9 mouse cellular contexts compared by ENCODE assay signal in the genomic region with DNA sequence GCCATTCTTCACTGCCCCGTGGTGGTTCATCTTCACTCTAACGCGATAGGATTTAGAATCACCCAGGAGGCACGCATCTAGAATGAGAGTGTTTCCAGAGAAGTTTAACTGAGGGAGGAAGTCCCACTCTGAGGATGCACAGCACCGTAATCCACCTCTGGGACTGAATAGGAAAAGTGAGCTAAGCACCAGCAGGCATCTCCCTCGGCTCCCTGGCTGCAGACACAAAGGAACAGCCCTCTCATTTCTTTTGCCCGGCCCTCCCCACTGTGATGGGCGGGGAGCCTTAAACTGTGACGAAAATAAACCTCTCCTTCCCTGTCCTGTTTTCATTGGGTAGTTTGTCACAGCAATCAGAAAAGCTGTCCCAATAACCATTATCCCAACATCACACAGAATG.
DNase-seq lines count a peak whose midpoint lies in the region; ATAC-seq and TF ChIP-seq lines count a peak whose summit lies in the region.
"Had no signal": no experiment of that assay in that cellular context is flagged by ENCODE, and none has a peak within 500 bp of the region (broad histone marks: within the 10 kb centered on the region; RNA-seq: fewer than 3 reads in every experiment).

No protein-coding gene starts in this region.

- no peak for DNase-seq in lung, embryonic 14.5 days
- DNase-seq in lung, postnatal 14 days = no peak
- DNase-seq in forebrain, postnatal 0 days = no peak
- DNase-seq in limb, embryonic 14.5 days (ENCODE audit: low spot score) = no peak
- no peak for DNase-seq in layer of hippocampus, postnatal 36 days
- DNase-seq in thymus, adult 18-20 months = no peak
- DNase-seq: kidney, postnatal 10 days; thymus, postnatal 4 days had no signal

- TF ChIP-seq POLR2A in limb, embryonic 14.5 days (IDR thresholded peaks at IDR 0.05; ENCODE audit: borderline replicate concordance, extremely low read depth, insufficient read depth, insufficient read length) = no peak

- no peaks in the 10 kb centered on the region for H3K36me3 ChIP-seq in lung, embryonic 14.5 days (ENCODE audit: insufficient read depth)
- H3K36me3 ChIP-seq in forebrain, postnatal 0 days (ENCODE audit: insufficient read depth) = no peaks in the 10 kb centered on the region
- no peaks in the 10 kb centered on the region for H3K36me3 ChIP-seq in limb, embryonic 14.5 days (ENCODE audit: control insufficient read depth, insufficient read depth, low read length)
- no peaks in the 10 kb centered on the region for H3K36me3 ChIP-seq in stomach, embryonic 14.5 days (ENCODE audit: control insufficient read depth, insufficient read depth, low read length)

- H3K27ac ChIP-seq in lung, embryonic 14.5 days (ENCODE audit: low read depth) = no peak overlapping the region
- H3K27ac ChIP-seq in forebrain, postnatal 0 days (ENCODE audit: low read depth, low read length) = no peak overlapping the region
- no peak overlapping the region for H3K27ac ChIP-seq in limb, embryonic 14.5 days (replicated peaks; ENCODE audit: low read depth, low read length)
- no peak overlapping the region for H3K27ac ChIP-seq in stomach, embryonic 14.5 days (ENCODE audit: low read length)

- peak; percentile 29; the same call in 1 of the 2 replicates for ATAC-seq in lung, embryonic 14.5 days (ENCODE audit: insufficient read depth)
- no peak; the same call in 1 of the 2 replicates for ATAC-seq in forebrain, postnatal 0 days
- no peak for ATAC-seq in limb, embryonic 14.5 days (ENCODE audit: low FRiP score, low read depth)
- no peak for ATAC-seq in stomach, embryonic 14.5 days (ENCODE audit: insufficient number of reproducible peaks, insufficient read depth, low FRiP score, low read depth)

- H3K4me1 ChIP-seq in lung, embryonic 14.5 days (ENCODE audit: insufficient read depth) = peaks cover 6% of the 10 kb centered on the region; the same call in 1 of the 2 replicates
- H3K4me1 ChIP-seq in forebrain, postnatal 0 days (ENCODE audit: insufficient read depth) = peaks cover 10% of the 10 kb centered on the region; the same call in 1 of the 2 replicates
- H3K4me1 ChIP-seq in limb, embryonic 14.5 days (ENCODE audit: control insufficient read depth, insufficient read depth, low read length) = peaks cover 5% of the 10 kb centered on the region; the same call in 1 of the 2 replicates
- peaks cover 10% of the 10 kb centered on the region; the same call in 1 of the 2 replicates for H3K4me1 ChIP-seq in stomach, embryonic 14.5 days (ENCODE audit: control insufficient read depth, insufficient read depth, low read length)

- TF ChIP-seq CTCF in lung, embryonic 14.5 days (IDR thresholded peaks at IDR 0.05; ENCODE audit: low read depth) = no peak
- no peak for TF ChIP-seq CTCF in forebrain, postnatal 0 days (IDR thresholded peaks at IDR 0.05; ENCODE audit: low read depth)

- WGBS in lung, embryonic 14.5 days = 2% methylated on average over 9 of the region's 9 CpGs
- under 1% methylated on average over 9 of the region's 9 CpGs for WGBS in forebrain, postnatal 0 days
- WGBS in limb, embryonic 14.5 days = 6% methylated on average over 9 of the region's 9 CpGs
- WGBS in stomach, embryonic 14.5 days = 6% methylated on average over 9 of the region's 9 CpGs

- no peaks in the 10 kb centered on the region for H3K27me3 ChIP-seq in lung, embryonic 14.5 days (ENCODE audit: insufficient read depth, low read length)
- no peaks in the 10 kb centered on the region for H3K27me3 ChIP-seq in forebrain, postnatal 0 days (ENCODE audit: insufficient read depth, low read length)
- H3K27me3 ChIP-seq in limb, embryonic 14.5 days (ENCODE audit: control insufficient read depth, insufficient read depth, low read length) = no peaks in the 10 kb centered on the region
- no peaks in the 10 kb centered on the region for H3K27me3 ChIP-seq in stomach, embryonic 14.5 days (ENCODE audit: control insufficient read depth, insufficient read depth, low read length)

- peak overlapping the region; percentile 40 for H3K4me2 ChIP-seq in lung, embryonic 14.5 days
- H3K4me2 ChIP-seq in forebrain, postnatal 0 days (ENCODE audit: low read depth) = peak overlapping the region; percentile 45
- peak overlapping the region; percentile 38 for H3K4me2 ChIP-seq in limb, embryonic 14.5 days (replicated peaks; ENCODE audit: low read depth, low read length, severe bottlenecking)
- peak overlapping the region; percentile 36 for H3K4me2 ChIP-seq in stomach, embryonic 14.5 days (replicated peaks; ENCODE audit: low read depth, low read length)

- no peak overlapping the region for H3K4me3 ChIP-seq in lung, embryonic 14.5 days (ENCODE audit: low read depth, low read length)
- H3K4me3 ChIP-seq in forebrain, postnatal 0 days (ENCODE audit: low read depth, low read length) = peak overlapping the region; percentile 11
- peak overlapping the region; percentile 6 for H3K4me3 ChIP-seq in limb, embryonic 14.5 days (replicated peaks; ENCODE audit: low read length)
- peak overlapping the region; percentile 11; the same call in 1 of the 2 replicates for H3K4me3 ChIP-seq in stomach, embryonic 14.5 days (ENCODE audit: low read depth, low read length)

- no peaks in the 10 kb centered on the region for H3K9me3 ChIP-seq in lung, embryonic 14.5 days (ENCODE audit: low read depth, low read length)
- H3K9me3 ChIP-seq in forebrain, postnatal 0 days (ENCODE audit: low read length) = no peaks in the 10 kb centered on the region
- no peaks in the 10 kb centered on the region for H3K9me3 ChIP-seq in limb, embryonic 14.5 days (ENCODE audit: control insufficient read depth, low read length)
- H3K9me3 ChIP-seq in stomach, embryonic 14.5 days (ENCODE audit: control insufficient read depth, low read depth, low read length) = no peaks in the 10 kb centered on the region

- H3K9ac ChIP-seq in lung, embryonic 14.5 days = no peak overlapping the region
- H3K9ac ChIP-seq in forebrain, postnatal 0 days = 0 out of 2 replicates have a peak overlapping the region, but pooled peaks have one; percentile 25
- 0 out of 2 replicates have a peak overlapping the region, but pooled peaks have one; percentile 8 for H3K9ac ChIP-seq in limb, embryonic 14.5 days (ENCODE audit: low read depth, low read length, severe bottlenecking)
- H3K9ac ChIP-seq in stomach, embryonic 14.5 days (replicated peaks; ENCODE audit: low read depth, low read length) = no peak overlapping the region

Comparison
In these comparisons a context has a peak if more than half of its experiments do, and no peak if none do; other contexts are left out.
1. H3K9ac ChIP-seq: peak in forebrain, postnatal 0 days (single experiment) and limb, embryonic 14.5 days (single experiment); none in lung, embryonic 14.5 days (single experiment) and stomach, embryonic 14.5 days (single experiment).
2. Peak in every context shown above with its lines, with median percentiles within 50 percentile points of each other: H3K4me2 ChIP-seq.